Mouse (Mus musculus) left cerebral cortex, adult 8-10 months (tissue): ENCODE measurements at regions not wholly inside any gene's neighbourhood (a gene's known extent, or its start where the extent isn't known, plus 50 kb on each side); places are given as distances from the start of the nearest gene placed in this dataset.

Experiments used
- DNase-seq, 2 experiments: peaks; one replicate each; pipeline ENCODE4 v3.0.0; 2022; ENCODE audit warnings: low spot score in 2 of 2

DNA sequence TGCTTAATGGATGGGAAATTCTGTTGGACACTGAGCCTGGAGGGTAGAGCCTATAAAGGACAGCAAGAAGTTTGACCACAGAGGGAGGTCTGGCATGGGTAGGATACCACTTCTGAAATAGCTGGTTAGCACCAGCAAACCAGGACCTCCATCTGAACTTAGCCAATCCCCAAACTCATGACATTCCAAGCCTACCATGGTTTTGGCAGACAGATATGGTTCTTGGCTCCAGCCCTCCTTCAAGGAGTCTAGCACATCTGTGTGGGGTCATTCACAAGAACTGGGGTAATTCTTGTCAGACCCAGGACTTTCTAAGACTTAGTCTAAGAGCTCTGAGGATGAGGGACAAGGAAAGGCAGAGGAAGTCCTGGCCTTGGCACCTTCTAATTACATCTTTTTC lies 187.7 kb downstream of the Phlda1 start:
- DNase-seq = no peak

- no peak for DNase-seq
Observed at GRCm38 (mm10) chr10:111694227-111695200, 188.4 kb downstream of the Phlda1 start.

DNA sequence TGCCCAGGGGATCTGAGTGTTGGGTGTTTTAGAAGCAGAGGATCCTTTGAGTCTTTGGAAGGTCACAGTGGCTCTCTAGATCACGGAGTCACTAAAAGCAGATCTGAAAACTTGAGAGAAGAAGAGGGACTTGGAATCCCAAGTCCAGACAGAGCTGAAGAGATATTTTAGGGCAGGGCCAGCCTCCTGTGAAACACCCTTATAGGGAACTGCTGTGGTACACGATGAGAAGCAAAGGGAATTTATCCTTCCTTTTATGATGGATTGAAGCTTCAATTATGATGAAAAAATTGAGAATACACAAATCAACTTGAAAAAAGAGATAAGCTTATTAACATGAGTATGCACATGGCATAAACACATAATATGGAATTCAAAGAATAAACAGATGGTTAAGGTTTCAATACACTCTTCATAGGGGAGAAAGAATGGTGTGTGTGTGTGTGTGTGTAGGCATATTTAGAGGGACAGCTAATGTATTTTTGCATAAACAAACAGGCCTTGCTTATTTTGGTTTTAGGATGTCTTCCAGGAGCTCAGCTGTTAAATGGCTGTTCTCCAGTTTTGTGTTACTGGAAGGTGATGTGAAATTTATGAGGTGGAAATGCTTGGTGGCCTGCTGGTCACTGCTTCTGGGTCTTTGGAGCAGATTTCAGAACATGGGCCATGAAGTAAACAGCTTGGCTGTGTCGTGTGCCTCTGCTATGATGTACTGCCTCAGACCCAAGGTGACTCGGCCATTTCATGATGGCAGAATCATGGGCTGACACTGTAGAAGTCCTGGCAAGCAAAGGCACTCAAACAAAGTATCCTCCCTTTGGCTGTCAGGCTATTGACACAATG lies 190.1 kb downstream of the Phlda1 start:
- no peak for DNase-seq

DNA sequence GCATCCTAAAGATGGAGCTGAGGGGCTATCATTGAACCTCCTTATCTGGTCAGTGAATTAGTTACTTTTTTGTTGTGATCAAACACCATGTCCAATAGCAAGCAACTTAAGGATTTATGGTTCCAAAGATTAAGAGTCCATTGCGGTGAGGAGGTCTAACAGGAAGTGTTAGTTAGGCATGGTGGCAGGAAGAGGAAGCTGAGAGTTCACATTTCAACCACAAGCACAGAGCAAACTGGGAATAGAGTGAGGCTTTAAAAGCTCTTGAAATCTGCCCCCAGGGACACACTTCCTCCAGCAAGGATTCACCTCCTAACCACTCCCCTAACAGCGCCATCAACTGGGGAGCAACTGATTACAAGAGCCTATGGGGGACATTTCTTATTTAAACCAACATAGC lies 190.9 kb downstream of the Phlda1 start:
- DNase-seq = no peak

- peak in 1 of 2 experiments; percentile 16 for DNase-seq
Observed at GRCm38 (mm10) chr10:111699557-111700508, 193.7 kb downstream of the Phlda1 start.

GRCm38 (mm10) chr10:111700570-111700969 lies 194.5 kb downstream of the Phlda1 start:
- no peak for DNase-seq

- DNase-seq = no peak
Observed at GRCm38 (mm10) chr10:111701138-111701537, 195.1 kb downstream of the Phlda1 start.

- no peak for DNase-seq
Observed at GRCm38 (mm10) chr10:111702435-111702834, 196.3 kb downstream of the Phlda1 start.

GRCm38 (mm10) chr10:111703447-111703846 lies 197.4 kb downstream of the Phlda1 start:
- DNase-seq = no peak

- DNase-seq = no peak
Observed at GRCm38 (mm10) chr10:111711519-111712113, 205.5 kb downstream of the Phlda1 start.

GRCm38 (mm10) chr10:111712991-111713390 lies 206.9 kb downstream of the Phlda1 start:
- DNase-seq = no peak

- DNase-seq = no peak
Observed at GRCm38 (mm10) chr10:111713676-111714075, 207.6 kb downstream of the Phlda1 start.

DNA sequence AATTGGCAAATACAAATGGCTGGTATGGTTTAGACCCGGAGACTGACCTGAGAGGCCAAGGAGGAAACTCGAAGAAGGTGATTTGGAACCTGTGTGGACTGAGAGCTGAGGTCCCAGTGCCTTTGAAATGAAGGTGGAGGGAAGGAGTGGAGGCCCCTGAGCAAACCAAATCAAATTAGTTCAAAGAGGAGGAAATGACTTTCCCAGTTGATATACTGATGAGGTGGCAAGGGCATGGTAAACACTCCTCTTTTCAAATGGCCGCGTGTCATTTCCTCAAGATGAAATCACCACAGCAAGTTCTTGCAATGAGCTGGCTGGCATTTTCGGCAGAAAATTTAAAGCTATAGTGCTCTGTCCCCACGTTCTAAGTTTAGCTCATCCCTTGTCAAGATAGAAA lies 209.1 kb downstream of the Phlda1 start:
- DNase-seq = no peak

DNA sequence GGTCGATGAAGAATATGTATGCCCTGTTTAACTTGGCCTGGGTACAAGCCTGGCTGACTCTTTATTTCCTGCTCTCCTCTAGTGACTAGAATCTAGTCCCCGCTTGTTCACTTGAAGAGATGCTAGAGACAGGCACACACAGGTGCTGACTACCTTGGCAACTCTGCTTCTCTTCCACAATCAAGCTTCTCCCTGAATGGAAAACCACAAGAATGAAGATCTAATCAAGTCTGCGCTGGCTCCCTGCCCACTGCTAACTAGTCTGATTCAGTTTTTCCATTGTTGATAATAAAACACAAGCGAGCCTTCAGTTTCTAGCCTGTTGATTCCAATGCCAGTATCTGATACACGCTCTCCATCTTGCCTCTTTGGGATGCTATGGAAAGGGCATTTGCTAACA lies 213.5 kb downstream of the Phlda1 start:
- no peak for DNase-seq

DNA sequence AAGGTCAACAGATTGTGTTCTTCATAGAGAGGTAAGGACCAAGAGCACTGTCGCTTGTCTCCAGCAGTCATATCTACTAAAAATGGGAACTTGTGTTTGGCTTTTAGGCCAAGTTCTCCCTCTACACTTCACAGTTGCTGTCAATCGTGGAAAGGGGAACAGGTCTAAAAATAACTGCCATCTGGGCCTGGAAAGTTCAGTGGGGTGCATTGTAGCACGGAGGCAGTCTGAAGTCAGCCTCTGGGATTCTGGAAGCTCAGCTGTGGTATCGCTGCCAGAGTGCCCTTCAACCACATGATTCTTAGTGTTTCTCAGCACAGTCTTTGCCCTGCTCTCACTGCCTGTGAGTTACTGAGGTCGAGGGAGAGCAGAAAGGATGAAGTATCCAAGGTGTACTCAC lies 215.0 kb downstream of the Phlda1 start:
- no peak for DNase-seq

GRCm38 (mm10) chr10:111723885-111724284 lies 217.8 kb downstream of the Phlda1 start:
- no peak for DNase-seq

- no peak for DNase-seq
Observed at GRCm38 (mm10) chr10:111724574-111725414, 218.7 kb downstream of the Phlda1 start.

- no peak for DNase-seq
Observed at GRCm38 (mm10) chr10:111736026-111736425, 229.9 kb downstream of the Phlda1 start.

DNA sequence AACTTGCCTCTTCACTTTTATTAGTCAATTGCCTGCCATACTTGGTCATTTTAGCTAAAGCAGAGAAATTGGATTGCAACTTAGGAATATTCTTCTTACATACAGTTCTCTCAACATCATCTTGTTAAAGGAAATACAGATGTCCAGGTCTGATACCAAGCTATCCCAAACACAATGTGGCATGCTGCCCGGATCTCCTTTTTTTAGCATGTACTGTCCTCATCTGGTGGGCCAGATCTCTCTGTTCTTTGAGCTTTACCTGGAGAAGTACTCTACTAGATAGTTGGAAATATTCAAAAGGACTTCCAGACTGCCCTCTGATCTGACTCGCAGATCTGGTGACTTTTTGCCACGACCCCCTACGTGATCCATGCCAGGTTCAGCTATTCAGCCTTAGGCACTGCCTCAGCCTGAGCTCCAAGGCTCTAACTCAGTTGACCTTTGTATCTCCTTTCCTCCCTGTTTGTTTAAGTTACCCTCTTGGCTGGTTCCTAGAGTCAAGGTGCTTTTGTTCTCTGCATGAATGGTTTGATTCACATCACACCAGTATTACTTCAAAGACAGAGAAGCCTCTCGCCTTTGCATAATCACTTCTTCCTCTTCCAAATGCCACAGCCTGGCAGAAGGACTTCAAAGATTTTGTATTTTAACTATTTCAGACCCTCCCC lies 232.9 kb upstream of the Krr1 start:
- DNase-seq = no peak
